Mouse (Mus musculus) adrenal gland, adult 2 months (tissue): Measurements from ENCODE around the gene Slc15a3. TPM values are rescaled to one million over a fixed set of nuclear protein-coding genes. Genes with fewer than 3 reads are reported as not detected.

ENCODE experiments used
- DNase-seq: peaks from one replicate; pipeline ENCODE4 v3.0.0; 2021
- polyA plus RNA-seq: library from polyadenylated mRNA; depleted of rRNA; stranded (reverse); fragments of >200 nt; gene quantifications from 2 replicates; pipeline ENCODE4 v1.2.3, GENCODE M21; 2012
- total RNA-seq, 2 experiments: library from RNA; stranded (reverse); gene quantifications; 2 replicates each; pipeline ENCODE4 v1.2.3; 2021

Slc15a3 gene
- total and polyA plus RNA-seq, 3 experiments = 3.6 to 10.0 (median 6.4) TPM

GRCm38 (mm10) chr19:10869241-10869885 is 29.8 kb downstream of the Slc15a3 start:
- peak; percentile 90 for DNase-seq

DNA sequence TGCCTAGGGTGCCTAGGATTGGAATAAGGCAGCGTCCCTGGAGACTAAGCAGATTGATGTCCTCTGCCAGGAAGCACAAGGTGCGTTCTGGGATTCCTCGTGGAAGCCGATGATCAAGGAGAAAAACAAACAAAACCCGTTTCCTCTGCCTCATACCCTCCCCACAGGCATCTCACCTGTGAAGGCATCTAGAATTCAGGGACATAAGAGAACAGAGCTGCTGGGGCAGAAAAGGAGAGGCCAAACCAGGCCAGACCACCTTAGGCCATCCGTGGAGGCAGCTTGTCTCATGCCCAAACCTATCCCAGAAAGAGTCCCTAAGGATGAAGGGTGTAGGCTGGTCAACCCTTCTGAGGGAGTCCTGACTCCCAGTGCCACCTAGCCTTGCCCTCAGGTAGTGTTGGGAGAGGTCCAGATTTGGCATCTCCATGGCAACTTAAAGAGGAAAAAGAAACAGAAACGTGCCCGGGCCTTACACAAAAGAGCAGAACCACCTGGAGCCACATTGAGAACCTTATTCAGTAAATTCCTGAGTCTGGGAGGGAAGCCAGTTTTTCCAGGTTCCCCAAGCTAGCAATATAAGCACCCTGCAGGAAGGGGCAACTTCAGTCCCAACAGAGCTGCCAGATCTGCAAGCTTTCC is 30.5 kb downstream of the Slc15a3 start, which contains the start of gene Tmem132a:
Gene Tmem132a (minus strand): TSS at position 55 of the 642 bp plus-strand sequence.
- no peak for DNase-seq

DNA sequence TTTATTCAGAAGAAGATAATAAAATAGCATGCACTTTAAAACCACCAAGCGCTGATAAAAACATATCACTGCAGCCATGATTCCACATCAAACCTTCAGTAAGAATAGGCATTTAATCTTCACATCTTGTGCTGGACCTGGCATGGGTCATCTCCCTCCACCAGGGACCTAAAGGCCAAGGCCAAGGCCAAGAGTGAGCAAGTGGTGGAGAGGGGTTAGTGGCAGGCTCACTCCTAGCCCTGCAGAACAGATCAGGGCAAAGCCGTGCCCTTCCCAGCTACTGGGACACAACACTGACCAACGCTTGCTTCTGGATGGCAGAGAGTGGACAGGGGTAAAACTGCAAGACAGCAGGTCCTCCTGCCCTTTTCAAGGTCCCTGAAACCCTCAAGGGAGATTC is 31.1 kb downstream of the Slc15a3 start:
- DNase-seq = peak; percentile 84

- DNase-seq = peak; percentile 28
Observed at GRCm38 (mm10) chr19:10871328-10871961, 31.9 kb downstream of the Slc15a3 start.

- peak; percentile 56 for DNase-seq
Observed at GRCm38 (mm10) chr19:10878201-10878837, 38.8 kb downstream of the Slc15a3 start.

DNA sequence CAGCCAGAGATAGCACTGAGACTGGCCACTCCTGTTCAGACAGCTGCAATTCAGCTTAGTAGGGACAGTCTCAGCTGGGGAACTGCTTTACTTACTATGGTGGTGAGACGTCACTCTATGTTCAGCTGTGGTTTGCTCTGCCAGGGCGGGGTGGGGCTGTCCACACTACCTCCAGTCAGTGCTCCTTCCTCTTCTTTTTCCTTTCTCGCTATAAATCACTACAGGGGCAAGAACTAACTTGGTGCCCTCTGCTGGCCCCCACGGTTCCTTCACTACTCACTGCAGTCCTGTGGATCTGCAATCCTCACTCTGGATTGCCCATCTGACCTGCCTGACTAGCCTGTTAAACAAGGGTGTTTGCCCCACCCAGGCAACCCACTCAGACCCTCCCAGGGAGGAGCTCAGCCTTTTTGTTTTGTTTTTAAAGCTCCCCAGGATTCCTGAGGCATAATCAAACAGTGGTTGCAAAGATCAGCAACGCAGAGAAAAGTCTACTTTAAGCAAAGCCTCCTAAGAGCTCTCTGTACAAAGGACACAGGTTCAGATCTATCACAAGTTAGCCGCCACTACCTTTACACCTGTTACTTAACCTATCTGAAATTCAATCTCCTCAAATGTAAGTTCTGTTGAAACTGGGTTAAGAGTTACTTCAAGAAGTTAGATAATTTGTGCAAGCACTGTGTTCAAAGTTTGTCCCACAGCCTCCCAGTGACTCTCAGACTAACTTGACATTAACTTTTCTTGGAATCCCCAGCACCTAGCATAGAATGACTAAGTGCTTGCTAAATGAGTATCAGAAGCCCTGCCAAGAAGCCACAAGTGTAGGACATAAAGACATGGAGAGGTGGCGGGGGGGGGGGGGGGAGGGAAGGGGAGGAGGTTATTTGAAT is 40.8 kb downstream of the Slc15a3 start:
- peak; percentile 63 for DNase-seq

- no peak for DNase-seq
Observed at GRCm38 (mm10) chr19:10880975-10881425, 41.5 kb downstream of the Slc15a3 start.

- peak; percentile 94 for DNase-seq
Observed at GRCm38 (mm10) chr19:10881426-10882154, 42.1 kb downstream of the Slc15a3 start, which contains the start of gene Tmem109. Gene Tmem109 (minus strand): TSS chr19:10882001.

- DNase-seq = no peak
Observed at GRCm38 (mm10) chr19:10892201-10892600, 52.7 kb downstream of the Slc15a3 start.

DNA sequence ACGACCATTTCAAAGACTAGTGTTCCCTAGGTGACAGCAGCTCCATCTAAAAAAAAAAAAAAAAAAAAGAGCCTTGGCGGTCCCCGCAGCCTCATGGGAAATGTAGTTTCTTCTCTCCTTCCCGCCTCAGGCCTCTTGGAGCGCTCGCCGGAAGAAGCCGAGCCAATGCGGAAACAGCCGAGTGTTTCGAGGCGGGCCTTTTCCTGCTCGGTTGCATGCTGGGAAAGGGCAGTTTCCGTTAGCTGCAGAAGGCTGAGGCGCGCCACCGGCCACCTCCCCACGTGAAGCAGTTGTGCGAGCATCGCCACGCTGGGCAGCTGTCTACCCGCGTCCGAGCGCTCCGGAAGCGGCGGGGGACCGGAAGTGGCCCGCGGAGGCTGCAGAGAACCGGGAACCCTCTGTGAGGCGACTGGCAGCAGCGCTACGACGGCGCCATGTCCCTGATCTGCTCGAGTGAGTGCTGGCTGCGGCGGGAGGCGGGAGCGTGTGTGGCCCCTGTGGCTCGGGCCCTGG is 55.5 kb downstream of the Slc15a3 start, which contains the start of gene Prpf19:
Gene Prpf19 (plus strand): TSS at position 216 of the 513 bp plus-strand sequence.
- peak; percentile 98 for DNase-seq

DNA sequence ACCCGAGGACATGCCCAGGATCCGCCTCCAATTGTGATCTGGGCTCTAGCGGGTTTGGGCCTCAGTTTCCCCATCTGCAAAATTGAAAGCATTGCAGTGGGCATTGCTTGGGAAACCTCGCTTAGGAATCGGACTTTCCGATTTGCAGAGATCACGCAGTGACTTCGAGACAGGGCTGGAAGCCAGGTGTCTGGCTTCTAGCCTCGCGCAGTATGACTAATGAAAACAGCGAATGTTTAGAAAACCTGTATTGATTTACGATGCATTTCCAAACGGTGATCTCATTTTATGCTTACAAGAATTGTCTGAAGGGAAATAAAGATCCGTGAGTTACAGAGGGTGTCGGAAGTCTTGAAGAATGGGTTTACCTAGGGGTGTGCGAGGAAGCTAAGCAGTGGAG is 56.2 kb downstream of the Slc15a3 start:
- peak; percentile 70 for DNase-seq

DNA sequence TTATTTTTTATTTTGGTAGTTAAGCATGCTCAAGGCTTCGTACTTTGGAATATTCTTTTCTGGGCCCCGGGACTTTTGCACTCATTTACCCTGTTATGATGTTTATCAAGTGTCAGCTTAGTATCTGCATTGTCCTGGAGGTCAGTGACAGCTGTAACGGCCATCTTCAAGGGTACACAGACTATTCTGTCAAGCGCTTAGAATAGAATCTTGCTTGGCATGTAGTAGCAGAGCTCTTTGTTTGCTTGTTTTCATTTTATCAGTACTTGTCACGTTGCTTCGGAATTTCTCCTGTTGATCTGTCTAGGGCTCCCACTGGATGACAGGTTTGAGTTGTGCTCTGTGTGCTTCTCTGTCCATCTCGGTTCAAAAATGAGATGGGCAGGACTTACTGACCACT is 57.3 kb downstream of the Slc15a3 start:
- DNase-seq = no peak

- DNase-seq = peak; percentile 64
Observed at GRCm38 (mm10) chr19:10897491-10897890, 58.0 kb downstream of the Slc15a3 start.

- DNase-seq = no peak
Observed at GRCm38 (mm10) chr19:10900315-10900714, 60.8 kb downstream of the Slc15a3 start.

DNA sequence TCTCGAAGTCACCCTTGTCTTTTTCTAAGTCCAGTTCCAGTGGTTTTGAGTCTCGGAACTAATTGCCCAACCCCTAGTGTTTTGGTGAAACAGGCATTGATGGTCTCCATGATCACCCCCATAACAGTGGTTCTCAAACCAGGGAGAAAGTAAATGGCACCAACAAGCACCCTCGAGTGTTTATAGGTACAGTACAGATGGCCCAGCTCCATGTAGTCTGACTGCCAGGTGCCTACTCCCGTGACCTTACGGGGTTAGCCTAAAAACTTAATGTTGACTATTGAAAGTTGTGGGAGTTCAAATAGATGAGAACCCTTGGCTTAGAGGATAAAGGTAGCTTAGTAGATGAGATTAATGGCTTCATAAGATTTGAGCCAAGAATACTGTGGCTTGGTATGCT is 61.5 kb downstream of the Slc15a3 start:
- no peak for DNase-seq

DNA sequence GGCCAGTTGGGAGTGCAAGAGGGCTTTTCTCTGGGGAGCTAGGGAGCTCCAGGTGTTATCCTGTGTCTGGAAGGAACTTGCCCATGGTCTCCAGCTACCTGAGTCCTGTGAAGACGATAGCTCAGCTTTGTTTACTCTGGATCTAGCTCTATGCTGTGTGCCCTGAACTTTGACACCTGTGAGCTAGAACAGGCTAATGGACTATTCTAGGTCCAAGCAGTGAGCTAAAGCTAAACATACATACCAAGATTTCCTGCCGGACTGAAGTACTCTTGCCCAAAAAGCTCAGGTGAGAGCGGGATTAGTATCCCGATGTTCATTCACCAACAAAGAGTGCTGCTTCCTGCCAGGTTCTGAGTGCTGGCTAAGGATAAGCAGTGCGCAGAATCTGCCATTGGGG is 65.0 kb downstream of the Slc15a3 start:
- no peak for DNase-seq

DNA sequence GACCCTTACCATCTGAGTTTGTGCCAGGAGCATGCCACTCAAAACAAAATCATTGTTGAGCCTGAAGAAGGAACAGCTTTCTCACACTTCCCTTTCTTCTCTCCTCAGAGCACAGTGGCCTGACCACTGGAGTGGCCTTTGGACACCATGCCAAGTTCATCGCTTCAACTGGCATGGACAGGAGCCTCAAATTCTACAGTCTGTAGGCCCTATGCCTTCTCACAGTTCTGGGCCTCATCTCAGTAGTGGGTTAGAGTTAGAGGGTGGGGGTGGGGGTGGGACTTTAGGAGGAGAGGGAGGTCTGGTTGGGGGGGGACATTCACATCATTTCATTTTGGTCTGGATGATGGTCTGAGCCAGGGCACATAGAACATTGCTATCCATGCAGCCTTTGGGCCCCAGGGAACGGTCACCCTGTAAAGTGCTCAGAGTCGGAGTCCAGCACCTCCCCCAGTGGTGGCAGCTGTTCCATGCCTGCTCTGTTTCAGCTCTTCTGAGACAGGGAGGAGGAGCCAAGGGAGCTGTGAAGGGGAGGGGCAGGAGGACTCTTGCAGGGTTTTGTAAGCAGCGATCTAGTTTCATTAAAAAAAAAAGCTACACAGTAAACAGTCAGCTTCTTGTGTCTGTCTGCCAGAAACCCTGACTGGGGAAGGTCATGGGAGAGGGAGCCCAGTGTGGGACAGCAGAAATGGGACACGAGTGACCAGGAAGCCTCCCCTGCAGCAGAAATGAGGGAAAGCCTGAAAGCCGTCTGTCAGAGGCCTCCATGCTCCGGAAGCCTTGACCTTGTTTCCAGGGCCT is 65.6 kb downstream of the Slc15a3 start:
- DNase-seq = peak; percentile 91

GRCm38 (mm10) chr19:10905728-10906000 is 66.1 kb downstream of the Slc15a3 start:
- DNase-seq = no peak

GRCm38 (mm10) chr19:10907891-10908290 is 68.4 kb downstream of the Slc15a3 start:
- peak; percentile 52 for DNase-seq
